Mouse (Mus musculus) thymus, adult 2 months (tissue): Measurements from ENCODE around the gene Rmnd1.

ENCODE experiments used
- CTCF ChIP-seq: fragments of 200-500 bp; IDR thresholded peaks from 2 replicates; pipeline ENCODE4 v1.5.1; 2012; ENCODE audit warnings: mild to moderate bottlenecking, control low read depth, low read length, moderate library complexity, borderline replicate concordance; ENCODE audit not compliant: control insufficient read depth, poor library complexity, insufficient read depth; ENCODE audit errors: extremely low read depth
- POLR2A ChIP-seq: fragments of 200-500 bp; IDR thresholded peaks from 2 replicates; pipeline ENCODE4 v1.6.1; 2012; ENCODE audit warnings: mild to moderate bottlenecking, low read length, control low read depth, moderate library complexity; ENCODE audit not compliant: control insufficient read depth, poor library complexity, insufficient read depth; ENCODE audit errors: extremely low read depth

- TF ChIP-seq POLR2A (no peak), CTCF (no peak)
Observed at GRCm38 (mm10) chr10:4469406-4469805, 37.2 kb upstream of the Rmnd1 start.
